Mouse (Mus musculus) lung, adult 2 months (tissue): ENCODE measurements around the gene Emc4.

Experiments
- CTCF ChIP-seq: fragments of 200-500 bp; IDR thresholded peaks from 2 replicates; pipeline ENCODE4 v1.5.1; 2011; ENCODE audit warnings: mild to moderate bottlenecking, low read length, control low read depth; ENCODE audit not compliant: insufficient read depth
- POLR2A ChIP-seq: fragments of 200-500 bp; IDR thresholded peaks from 2 replicates; pipeline ENCODE4 v1.6.1; 2011; ENCODE audit warnings: low read depth, mild to moderate bottlenecking, control low read depth, low read length, borderline replicate concordance; ENCODE audit errors: extremely low read depth

GRCm38 (mm10) chr2:112380131-112380530 lies 12.3 kb upstream of the Emc4 start:
- no peak for TF ChIP-seq CTCF
- TF ChIP-seq POLR2A = no peak
